Mouse (Mus musculus): ENCODE data around the gene Anxa5. TPM values are rescaled to one million over a fixed set of nuclear protein-coding genes. Genes with fewer than 3 reads are reported as not detected.

Gene Anxa5
- polyA plus RNA-seq, 1 experiment from 2014 or later: 74.7 TPM

GRCm38 (mm10) chr3:36467632-36468031, 8.1 kb downstream of the Anxa5 start:
- Histone ChIP-seq H3K4me2 (ENCODE audit: low read length) (no peak overlapping the region), H3K27me3 (replicated peaks; ENCODE audit: control insufficient read depth, insufficient read depth, low read length) (no peaks in the 10 kb centered on the region), H3K36me3 (ENCODE audit: control insufficient read depth, insufficient read depth, low read length) (no peaks in the 10 kb centered on the region), H3K9ac (ENCODE audit: low read depth, low read length) (no peak overlapping the region), H3K9me3 (ENCODE audit: control insufficient read depth, low read length) (no peaks in the 10 kb centered on the region), H3K4me1 (ENCODE audit: control insufficient read depth, insufficient read depth, low read depth, low read length) (no peaks in the 10 kb centered on the region), H3K4me3 (ENCODE audit: low read length) (no peak overlapping the region), H3K27ac (ENCODE audit: low read depth, low read length) (no peak overlapping the region)
- ATAC-seq: no peak
- WGBS: 89% methylated on average over 7 of the region's 7 CpGs

- Histone ChIP-seq H3K9me3 (ENCODE audit: control insufficient read depth, low read length) (no peaks in the 10 kb centered on the region), H3K27me3 (replicated peaks; ENCODE audit: control insufficient read depth, insufficient read depth, low read length) (no peaks in the 10 kb centered on the region), H3K27ac (ENCODE audit: low read depth, low read length) (no peak overlapping the region), H3K9ac (ENCODE audit: low read depth, low read length) (no peak overlapping the region), H3K4me1 (ENCODE audit: control insufficient read depth, insufficient read depth, low read depth, low read length) (no peaks in the 10 kb centered on the region), H3K4me2 (ENCODE audit: low read length) (no peak overlapping the region), H3K36me3 (ENCODE audit: control insufficient read depth, insufficient read depth, low read length) (no peaks in the 10 kb centered on the region), H3K4me3 (ENCODE audit: low read length) (no peak overlapping the region)
- 62% methylated on average over 7 of the region's 7 CpGs for WGBS
- ATAC-seq: no peak
Observed at GRCm38 (mm10) chr3:36465538-36465937, 10.2 kb downstream of the Anxa5 start.

GRCm38 (mm10) chr3:36462348-36462747, 13.3 kb downstream of the Anxa5 start:
- Histone ChIP-seq H3K36me3 (ENCODE audit: control insufficient read depth, insufficient read depth, low read length) (no peaks in the 10 kb centered on the region), H3K27ac (ENCODE audit: low read depth, low read length) (no peak overlapping the region), H3K4me3 (ENCODE audit: low read length) (no peak overlapping the region), H3K4me1 (ENCODE audit: control insufficient read depth, insufficient read depth, low read depth, low read length) (no peaks in the 10 kb centered on the region), H3K9me3 (ENCODE audit: control insufficient read depth, low read length) (no peaks in the 10 kb centered on the region), H3K4me2 (ENCODE audit: low read length) (no peak overlapping the region), H3K9ac (ENCODE audit: low read depth, low read length) (no peak overlapping the region), H3K27me3 (replicated peaks; ENCODE audit: control insufficient read depth, insufficient read depth, low read length) (no peaks in the 10 kb centered on the region)
- WGBS: 52% methylated on average over 1 of the region's 1 CpGs
- no peak for ATAC-seq

GRCm38 (mm10) chr3:36461819-36462218, 13.9 kb downstream of the Anxa5 start:
- no peaks in the 10 kb centered on the region for H3K36me3 ChIP-seq (ENCODE audit: control insufficient read depth, insufficient read depth, low read length)
- 86% methylated on average over 5 of the region's 5 CpGs for WGBS
- no peak overlapping the region for H3K4me2 ChIP-seq (ENCODE audit: low read length)
- H3K27me3 ChIP-seq (replicated peaks; ENCODE audit: control insufficient read depth, insufficient read depth, low read length): no peaks in the 10 kb centered on the region
- no peaks in the 10 kb centered on the region for H3K9me3 ChIP-seq (ENCODE audit: control insufficient read depth, low read length)
- no peak for ATAC-seq
- H3K4me3 ChIP-seq (ENCODE audit: low read length): no peak overlapping the region
- no peak overlapping the region for H3K9ac ChIP-seq (ENCODE audit: low read depth, low read length)
- H3K4me1 ChIP-seq (ENCODE audit: control insufficient read depth, insufficient read depth, low read depth, low read length): no peaks in the 10 kb centered on the region
- H3K27ac ChIP-seq (ENCODE audit: low read depth, low read length): no peak overlapping the region

- Histone ChIP-seq H3K9ac (ENCODE audit: low read depth, low read length) (no peak overlapping the region), H3K36me3 (ENCODE audit: control insufficient read depth, insufficient read depth, low read length) (no peaks in the 10 kb centered on the region), H3K27ac (ENCODE audit: low read depth, low read length) (no peak overlapping the region), H3K27me3 (replicated peaks; ENCODE audit: control insufficient read depth, insufficient read depth, low read length) (no peaks in the 10 kb centered on the region), H3K4me2 (ENCODE audit: low read length) (no peak overlapping the region), H3K4me1 (ENCODE audit: control insufficient read depth, insufficient read depth, low read depth, low read length) (no peaks in the 10 kb centered on the region), H3K9me3 (ENCODE audit: control insufficient read depth, low read length) (no peaks in the 10 kb centered on the region), H3K4me3 (ENCODE audit: low read length) (no peak overlapping the region)
- 86% methylated on average over 7 of the region's 7 CpGs for WGBS
- no peak for ATAC-seq
Observed at GRCm38 (mm10) chr3:36460717-36461116, 15.0 kb downstream of the Anxa5 start.

- ATAC-seq: no peak
- no peaks in the 10 kb centered on the region; the same call in 1 of the 2 replicates for H3K36me3 ChIP-seq (ENCODE audit: control insufficient read depth, insufficient read depth, low read length)
- H3K4me3 ChIP-seq (ENCODE audit: low read length): no peak overlapping the region
- no peak overlapping the region for H3K4me2 ChIP-seq (ENCODE audit: low read length)
- H3K27ac ChIP-seq (ENCODE audit: low read depth, low read length): no peak overlapping the region
- no peaks in the 10 kb centered on the region for H3K27me3 ChIP-seq (replicated peaks; ENCODE audit: control insufficient read depth, insufficient read depth, low read length)
- no peaks in the 10 kb centered on the region for H3K4me1 ChIP-seq (ENCODE audit: control insufficient read depth, insufficient read depth, low read depth, low read length)
- H3K9me3 ChIP-seq (ENCODE audit: control insufficient read depth, low read length): no peaks in the 10 kb centered on the region
- WGBS: 80% methylated on average over 3 of the region's 3 CpGs
- no peak overlapping the region for H3K9ac ChIP-seq (ENCODE audit: low read depth, low read length)
Observed at GRCm38 (mm10) chr3:36455566-36455965, 20.1 kb downstream of the Anxa5 start.

GRCm38 (mm10) chr3:36455124-36455523, 20.6 kb downstream of the Anxa5 start:
- Histone ChIP-seq H3K4me2 (ENCODE audit: low read length) (no peak overlapping the region), H3K4me1 (ENCODE audit: control insufficient read depth, insufficient read depth, low read depth, low read length) (no peaks in the 10 kb centered on the region), H3K27me3 (replicated peaks; ENCODE audit: control insufficient read depth, insufficient read depth, low read length) (no peaks in the 10 kb centered on the region), H3K9ac (ENCODE audit: low read depth, low read length) (no peak overlapping the region), H3K36me3 (ENCODE audit: control insufficient read depth, insufficient read depth, low read length) (no peaks in the 10 kb centered on the region; the same call in 1 of the 2 replicates), H3K4me3 (ENCODE audit: low read length) (no peak overlapping the region), H3K27ac (ENCODE audit: low read depth, low read length) (no peak overlapping the region), H3K9me3 (ENCODE audit: control insufficient read depth, low read length) (no peaks in the 10 kb centered on the region)
- no peak for ATAC-seq
- WGBS: 91% methylated on average over 8 of the region's 8 CpGs

GRCm38 (mm10) chr3:36452502-36452901, 23.2 kb downstream of the Anxa5 start:
- Histone ChIP-seq H3K27ac (ENCODE audit: low read depth, low read length) (no peak overlapping the region), H3K27me3 (replicated peaks; ENCODE audit: control insufficient read depth, insufficient read depth, low read length) (no peaks in the 10 kb centered on the region), H3K4me2 (ENCODE audit: low read length) (no peak overlapping the region), H3K9ac (ENCODE audit: low read depth, low read length) (no peak overlapping the region), H3K9me3 (ENCODE audit: control insufficient read depth, low read length) (no peaks in the 10 kb centered on the region), H3K4me1 (ENCODE audit: control insufficient read depth, insufficient read depth, low read depth, low read length) (no peaks in the 10 kb centered on the region), H3K36me3 (ENCODE audit: control insufficient read depth, insufficient read depth, low read length) (no peaks in the 10 kb centered on the region; the same call in 1 of the 2 replicates), H3K4me3 (ENCODE audit: low read length) (no peak overlapping the region)
- no peak for ATAC-seq
- WGBS: 86% methylated on average over 1 of the region's 1 CpGs

- Histone ChIP-seq H3K4me1 (ENCODE audit: control insufficient read depth, insufficient read depth, low read depth, low read length) (no peaks in the 10 kb centered on the region), H3K9me3 (ENCODE audit: control insufficient read depth, low read length) (no peaks in the 10 kb centered on the region), H3K27me3 (replicated peaks; ENCODE audit: control insufficient read depth, insufficient read depth, low read length) (no peaks in the 10 kb centered on the region), H3K9ac (ENCODE audit: low read depth, low read length) (no peak overlapping the region), H3K27ac (ENCODE audit: low read depth, low read length) (no peak overlapping the region), H3K4me3 (ENCODE audit: low read length) (no peak overlapping the region), H3K36me3 (ENCODE audit: control insufficient read depth, insufficient read depth, low read length) (no peaks in the 10 kb centered on the region; the same call in 1 of the 2 replicates), H3K4me2 (ENCODE audit: low read length) (no peak overlapping the region)
- 40% methylated on average over 20 of the region's 20 CpGs for WGBS
- ATAC-seq: no peak
Observed at GRCm38 (mm10) chr3:36449292-36450165, 26.2 kb downstream of the Anxa5 start.
